Mouse (Mus musculus): ENCODE results near the gene Gpr4. TPM values are rescaled to one million over a fixed set of nuclear protein-coding genes. Genes with fewer than 3 reads are reported as not detected.

Gene Gpr4
- polyA plus RNA-seq, 1 experiment from 2014 or later = 0.51 TPM

GRCm38 (mm10) chr7:19175708-19176515, 36.4 kb upstream of the Gpr4 start, which contains the start of gene Eml2:
Gene Eml2 (plus strand): TSS chr7:19176421.
- no peak for ATAC-seq
- Histone ChIP-seq H3K4me3 (peak within 1 kb of the TSS; percentile 13; the same call in 1 of the 2 replicates), H3K9me3 (replicated peaks) (no peaks in the 10 kb centered on the region), H3K36me3 (no peaks in the 10 kb centered on the region), H3K27ac (no peak within 1 kb of the TSS), H3K27me3 (replicated peaks) (peaks cover 89% of the 10 kb centered on the region), H3K4me1 (peaks cover 63% of the 10 kb centered on the region), H3K4me2 (peak within 1 kb of the TSS; percentile 30), H3K9ac (no peak within 1 kb of the TSS)
- WGBS (ENCODE audit: insufficient replicate concordance) = 3% methylated on average over 30 of the region's 30 CpGs

GRCm38 (mm10) chr7:19176516-19176947, 35.8 kb upstream of the Gpr4 start:
- H3K9me3 ChIP-seq (replicated peaks) = no peaks in the 10 kb centered on the region
- no peaks in the 10 kb centered on the region for H3K36me3 ChIP-seq
- no peak for ATAC-seq
- WGBS (ENCODE audit: insufficient replicate concordance) = 8% methylated on average over 21 of the region's 21 CpGs
- peaks cover 86% of the 10 kb centered on the region for H3K27me3 ChIP-seq (replicated peaks)
- peak overlapping the region; percentile 13; the same call in 1 of the 2 replicates for H3K4me3 ChIP-seq
- H3K9ac ChIP-seq = no peak overlapping the region
- H3K27ac ChIP-seq = no peak overlapping the region
- H3K4me1 ChIP-seq = peaks cover 69% of the 10 kb centered on the region
- H3K4me2 ChIP-seq = peak overlapping the region; percentile 30

GRCm38 (mm10) chr7:19177216-19177615, 35.1 kb upstream of the Gpr4 start:
- Histone ChIP-seq H3K27me3 (replicated peaks) (peaks cover 81% of the 10 kb centered on the region), H3K9me3 (replicated peaks) (no peaks in the 10 kb centered on the region), H3K4me3 (no peak overlapping the region), H3K36me3 (no peaks in the 10 kb centered on the region), H3K27ac (no peak overlapping the region), H3K9ac (no peak overlapping the region), H3K4me1 (peaks cover 69% of the 10 kb centered on the region), H3K4me2 (no peak overlapping the region)
- ATAC-seq = no peak
- WGBS (ENCODE audit: insufficient replicate concordance) = 59% methylated on average over 7 of the region's 7 CpGs

GRCm38 (mm10) chr7:19178035-19178434, 34.3 kb upstream of the Gpr4 start:
- WGBS (ENCODE audit: insufficient replicate concordance) = 12% methylated on average over 18 of the region's 18 CpGs
- Histone ChIP-seq H3K27ac (no peak overlapping the region), H3K9me3 (replicated peaks) (no peaks in the 10 kb centered on the region), H3K4me3 (0 out of 2 replicates have a peak overlapping the region, but pooled peaks have one; percentile 2), H3K9ac (no peak overlapping the region), H3K4me2 (peak overlapping the region; percentile 25; the same call in 1 of the 2 replicates), H3K36me3 (no peaks in the 10 kb centered on the region), H3K4me1 (peaks cover 65% of the 10 kb centered on the region), H3K27me3 (replicated peaks) (peaks cover 73% of the 10 kb centered on the region)
- ATAC-seq = no peak

GRCm38 (mm10) chr7:19178443-19179092, 33.8 kb upstream of the Gpr4 start:
- Histone ChIP-seq H3K27me3 (replicated peaks) (peaks cover 68% of the 10 kb centered on the region), H3K36me3 (no peaks in the 10 kb centered on the region), H3K27ac (no peak overlapping the region), H3K9me3 (replicated peaks) (no peaks in the 10 kb centered on the region), H3K9ac (no peak overlapping the region), H3K4me2 (peak overlapping the region; percentile 61), H3K4me3 (peak overlapping the region; percentile 24; the same call in 1 of the 2 replicates), H3K4me1 (peaks cover 65% of the 10 kb centered on the region)
- 4% methylated on average over 25 of the region's 27 CpGs for WGBS (ENCODE audit: insufficient replicate concordance)
- ATAC-seq = no peak

GRCm38 (mm10) chr7:19179173-19179572, 33.2 kb upstream of the Gpr4 start:
- Histone ChIP-seq H3K4me3 (peak overlapping the region; percentile 24), H3K4me1 (peaks cover 65% of the 10 kb centered on the region), H3K9ac (no peak overlapping the region), H3K27ac (no peak overlapping the region), H3K36me3 (no peaks in the 10 kb centered on the region), H3K27me3 (replicated peaks) (peaks cover 62% of the 10 kb centered on the region), H3K4me2 (peak overlapping the region; percentile 61), H3K9me3 (replicated peaks) (no peaks in the 10 kb centered on the region)
- under 1% methylated on average over 30 of the region's 32 CpGs for WGBS (ENCODE audit: insufficient replicate concordance)
- ATAC-seq = no peak

GRCm38 (mm10) chr7:19179936-19180335, 32.4 kb upstream of the Gpr4 start:
- WGBS (ENCODE audit: insufficient replicate concordance) = 39% methylated on average over 6 of the region's 6 CpGs
- Histone ChIP-seq H3K4me1 (peaks cover 69% of the 10 kb centered on the region), H3K9ac (no peak overlapping the region), H3K9me3 (replicated peaks) (no peaks in the 10 kb centered on the region), H3K4me3 (peak overlapping the region; percentile 24; the same call in 1 of the 2 replicates), H3K27ac (no peak overlapping the region), H3K36me3 (no peaks in the 10 kb centered on the region), H3K4me2 (peak overlapping the region; percentile 61), H3K27me3 (replicated peaks) (peaks cover 55% of the 10 kb centered on the region)
- no peak for ATAC-seq

- Histone ChIP-seq H3K4me1 (peaks cover 66% of the 10 kb centered on the region), H3K4me2 (peak overlapping the region; percentile 87), H3K27ac (no peak overlapping the region), H3K4me3 (peak overlapping the region; percentile 67), H3K9ac (peak overlapping the region; percentile 71), H3K9me3 (replicated peaks) (no peaks in the 10 kb centered on the region), H3K36me3 (peaks cover 6% of the 10 kb centered on the region), H3K27me3 (replicated peaks) (peaks cover 47% of the 10 kb centered on the region)
- peak; percentile 33; the same call in 1 of the 2 replicates for ATAC-seq
- WGBS (ENCODE audit: insufficient replicate concordance) = under 1% methylated on average over 27 of the region's 27 CpGs
These were observed 31.4 kb upstream of the Gpr4 start for GRCm38 (mm10) chr7:19180862-19181429.

- Histone ChIP-seq H3K4me1 (peaks cover 38% of the 10 kb centered on the region), H3K9me3 (replicated peaks) (no peaks in the 10 kb centered on the region), H3K4me3 (no peak overlapping the region), H3K4me2 (no peak overlapping the region), H3K27me3 (replicated peaks) (peaks cover 14% of the 10 kb centered on the region), H3K36me3 (peaks cover 10% of the 10 kb centered on the region), H3K27ac (no peak overlapping the region), H3K9ac (no peak overlapping the region)
- no peak for ATAC-seq
- WGBS (ENCODE audit: insufficient replicate concordance) = 75% methylated on average over 2 of the region's 2 CpGs
These were observed 28.1 kb upstream of the Gpr4 start for GRCm38 (mm10) chr7:19184250-19184649.

- Histone ChIP-seq H3K9me3 (replicated peaks) (no peaks in the 10 kb centered on the region), H3K4me3 (no peak overlapping the region), H3K27me3 (replicated peaks) (peaks cover 9% of the 10 kb centered on the region; the same call in 1 of the 2 replicates), H3K4me2 (no peak overlapping the region), H3K36me3 (peaks cover 10% of the 10 kb centered on the region), H3K4me1 (peaks cover 33% of the 10 kb centered on the region), H3K9ac (no peak overlapping the region; the same call in 1 of the 2 replicates), H3K27ac (no peak overlapping the region)
- ATAC-seq = no peak
- 81% methylated on average over 6 of the region's 6 CpGs for WGBS (ENCODE audit: insufficient replicate concordance)
These were observed 27.6 kb upstream of the Gpr4 start for GRCm38 (mm10) chr7:19184758-19185157.

GRCm38 (mm10) chr7:19194676-19195075, 17.7 kb upstream of the Gpr4 start:
- Histone ChIP-seq H3K4me1 (0 out of 2 replicates have a peak, but pooled peaks cover 3% of the 10 kb centered on the region), H3K27me3 (replicated peaks) (no peaks in the 10 kb centered on the region), H3K36me3 (peaks cover 46% of the 10 kb centered on the region), H3K9me3 (replicated peaks) (peaks cover 4% of the 10 kb centered on the region; the same call in 1 of the 2 replicates), H3K9ac (no peak overlapping the region), H3K4me2 (no peak overlapping the region), H3K4me3 (no peak overlapping the region), H3K27ac (no peak overlapping the region)
- ATAC-seq = no peak
- 79% methylated on average over 4 of the region's 4 CpGs for WGBS (ENCODE audit: insufficient replicate concordance)

Measured in liver, embryonic 12.5 days (tissue).